Mouse (Mus musculus) heart, embryonic 10.5 days (tissue): Measurements from ENCODE around the gene Mical3. TPM values are rescaled to one million over a fixed set of nuclear protein-coding genes. Genes with fewer than 3 reads are reported as not detected.

Source experiments
- DNase-seq: peaks from one replicate; pipeline ENCODE4 v3.0.0-alpha.2; 2017; ENCODE audit warnings: low spot score
- H3K27ac ChIP-seq: fragments of 300-500 bp; sonication (generic); 2 replicates; pipeline ENCODE4 v1.5.1; 2016; ENCODE audit warnings: mild to moderate bottlenecking
- H3K27me3 ChIP-seq: fragments of 300-500 bp; sonication (generic); 2 replicates; pipeline ENCODE4 v1.6.1; 2016; ENCODE audit warnings: mild to moderate bottlenecking; ENCODE audit not compliant: poor library complexity, insufficient read depth, severe bottlenecking
- H3K36me3 ChIP-seq: fragments of 300-500 bp; sonication (generic); 2 replicates; pipeline ENCODE4 v1.6.1; 2016; ENCODE audit warnings: mild to moderate bottlenecking, moderate library complexity
- H3K4me1 ChIP-seq: fragments of 300-500 bp; sonication (generic); 2 replicates; pipeline ENCODE4 v1.6.1; 2016; ENCODE audit warnings: mild to moderate bottlenecking
- H3K4me3 ChIP-seq: fragments of 300-500 bp; sonication (generic); 2 replicates; pipeline ENCODE4 v1.5.1; 2016; ENCODE audit warnings: mild to moderate bottlenecking, moderate library complexity
- H3K9me3 ChIP-seq: fragments of 300-500 bp; sonication (generic); 2 replicates; pipeline ENCODE4 v1.6.1; 2016; ENCODE audit warnings: mild to moderate bottlenecking, moderate library complexity
- WGBS: fragments of 180-500 bp; shearing (Covaris S2); methylation state at CpG from one replicate; pipeline ENCODE4 v1.1.7; 2016; 5-methylcytosine and 5-hydroxymethylcytosine counted together
- polyA plus RNA-seq: library from polyadenylated mRNA; unstranded; fragments of >200 nt; fragmentation: Nextera tagmentation; extraction: Ambion mirVana; gene quantifications from 2 replicates; pipeline ENCODE4 v1.2.1, GENCODE M21; 2016

Mical3 gene
- polyA plus RNA-seq, 1 experiment from 2014 or later, result 25.8 TPM

DNA sequence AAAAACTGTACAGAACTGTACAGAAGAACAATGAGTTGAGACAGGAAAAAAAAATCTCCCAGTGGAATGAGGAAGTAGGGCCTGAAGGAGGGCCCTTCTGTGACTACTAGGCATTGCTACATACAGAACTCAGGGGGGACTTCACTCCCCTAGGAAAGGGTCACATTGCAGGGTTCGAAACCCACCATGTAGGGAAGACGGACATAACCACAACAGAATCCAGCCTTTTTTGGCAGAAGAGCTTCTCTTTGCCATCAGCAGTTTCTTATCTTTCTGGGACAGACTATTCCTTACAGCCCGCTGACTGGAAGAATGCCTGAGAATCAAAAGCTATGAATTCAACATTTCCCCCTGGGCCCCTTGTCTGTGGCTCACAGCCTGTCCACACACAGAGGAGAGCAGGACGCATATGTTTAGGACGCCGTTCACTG is 46.7 kb downstream of the Mical3 start:
- Histone ChIP-seq H3K36me3 (peaks cover 5% of the 10 kb centered on the region; the same call in 1 of the 2 replicates), H3K4me1 (peaks cover 95% of the 10 kb centered on the region), H3K9me3 (no peaks in the 10 kb centered on the region), H3K27me3 (no peaks in the 10 kb centered on the region), H3K4me3 (no peak overlapping the region), H3K27ac (peak overlapping the region; percentile 72)
- DNase-seq, result no peak
- 36% methylated on average over 6 of the region's 6 CpGs for WGBS

DNA sequence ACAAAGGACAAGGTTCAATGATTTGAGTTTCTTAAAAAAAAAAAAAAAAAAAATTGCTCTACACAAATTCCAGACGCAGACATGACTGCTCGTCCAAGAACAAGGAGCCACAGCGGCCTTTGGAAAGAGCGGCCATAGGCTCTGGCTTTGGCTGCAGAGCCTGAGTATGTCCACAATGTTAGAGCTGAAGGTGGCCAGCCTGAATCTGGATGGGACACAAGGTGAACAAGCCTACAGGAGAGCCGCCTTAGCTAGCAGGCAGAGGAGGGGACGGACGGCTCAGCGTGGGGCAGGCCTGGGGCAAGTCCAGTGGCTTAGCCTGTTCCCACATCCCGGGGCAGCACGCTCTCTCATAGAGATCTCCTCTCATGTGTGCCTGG is 48.7 kb downstream of the Mical3 start:
- H3K27ac ChIP-seq, result peak overlapping the region; percentile 73
- WGBS, result 84% methylated on average over 10 of the region's 10 CpGs
- peaks cover 95% of the 10 kb centered on the region for H3K4me1 ChIP-seq
- no peak overlapping the region for H3K4me3 ChIP-seq
- no peaks in the 10 kb centered on the region for H3K27me3 ChIP-seq
- H3K36me3 ChIP-seq, result peaks cover 5% of the 10 kb centered on the region; the same call in 1 of the 2 replicates
- no peak for DNase-seq
- H3K9me3 ChIP-seq, result no peaks in the 10 kb centered on the region

- no peaks in the 10 kb centered on the region for H3K9me3 ChIP-seq
- no peak overlapping the region for H3K4me3 ChIP-seq
- H3K27ac ChIP-seq, result peak overlapping the region; percentile 73
- H3K4me1 ChIP-seq, result peaks cover 95% of the 10 kb centered on the region
- WGBS, result 61% methylated on average over 26 of the region's 26 CpGs
- no peak for DNase-seq
- H3K27me3 ChIP-seq, result no peaks in the 10 kb centered on the region
- H3K36me3 ChIP-seq, result peaks cover 4% of the 10 kb centered on the region; the same call in 1 of the 2 replicates
These were observed 49.3 kb downstream of the Mical3 start for GRCm38 (mm10) chr6:121081288-121082093.

DNA sequence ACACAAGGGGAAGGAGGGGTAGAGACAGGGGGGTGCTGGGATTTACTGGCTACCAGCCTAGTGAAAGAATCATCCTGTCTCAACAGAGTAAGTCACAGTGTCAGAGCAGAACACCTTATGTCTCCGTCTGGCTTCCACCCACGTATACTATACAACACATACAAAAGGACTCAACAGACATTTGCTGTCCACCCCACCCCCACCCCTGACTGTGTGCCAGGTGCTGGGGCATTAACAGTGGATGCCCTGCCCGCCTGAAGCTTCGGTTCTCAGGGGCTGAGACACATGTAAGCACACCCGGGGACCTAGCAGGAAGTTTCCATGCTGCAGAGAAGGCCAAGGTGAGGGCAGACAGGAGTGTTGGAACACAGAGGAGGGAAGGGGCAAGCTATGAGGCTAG is 52.6 kb downstream of the Mical3 start:
- Histone ChIP-seq H3K4me1 (peaks cover 89% of the 10 kb centered on the region), H3K4me3 (no peak overlapping the region)

DNA sequence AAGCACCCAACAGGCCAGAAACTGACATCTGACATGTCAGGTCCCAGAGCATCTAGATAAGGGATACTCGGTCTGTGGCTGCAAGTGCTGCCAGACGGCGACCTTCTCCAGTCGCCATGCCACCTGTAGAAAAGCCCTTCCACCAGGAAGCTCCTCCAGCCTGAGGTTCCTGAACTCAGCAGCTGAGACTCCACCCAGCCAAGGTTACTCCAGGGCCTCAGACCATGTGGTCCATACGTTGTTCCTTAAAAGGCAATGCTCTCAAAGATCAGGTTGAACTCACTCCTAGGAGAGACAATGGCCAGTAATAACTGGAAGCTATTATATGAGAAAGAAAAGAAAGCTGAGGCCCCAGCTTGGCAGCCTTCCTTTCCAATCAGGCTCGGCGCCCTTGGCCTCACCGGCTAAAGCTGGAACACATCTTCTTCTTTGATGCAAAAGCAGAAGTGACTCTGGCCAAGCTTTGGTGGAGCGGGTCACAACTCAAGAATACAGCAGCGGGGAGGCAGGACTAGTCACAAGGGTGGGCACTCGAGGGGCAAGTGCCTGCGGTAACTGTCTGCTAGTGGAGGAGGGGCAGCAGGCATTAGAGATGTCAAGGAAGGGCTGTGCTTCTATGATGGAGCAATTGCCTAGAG is 53.8 kb downstream of the Mical3 start:
- Histone ChIP-seq H3K27ac (peak overlapping the region; percentile 67; the same call in 1 of the 2 replicates), H3K27me3 (no peaks in the 10 kb centered on the region), H3K4me1 (peaks cover 88% of the 10 kb centered on the region), H3K36me3 (no peaks in the 10 kb centered on the region), H3K4me3 (no peak overlapping the region), H3K9me3 (no peaks in the 10 kb centered on the region)
- WGBS, result 67% methylated on average over 12 of the region's 12 CpGs
- DNase-seq, result no peak

More for the DNA sequence above, 52.6 kb downstream of the Mical3 start:
- Histone ChIP-seq H3K27ac (peak overlapping the region; percentile 44; the same call in 1 of the 2 replicates), H3K9me3 (no peaks in the 10 kb centered on the region), H3K36me3 (no peaks in the 10 kb centered on the region), H3K27me3 (no peaks in the 10 kb centered on the region)
- 89% methylated on average over 5 of the region's 5 CpGs for WGBS
- DNase-seq, result no peak

GRCm38 (mm10) chr6:121075763-121076162 is 55.0 kb downstream of the Mical3 start:
- no peak overlapping the region for H3K4me3 ChIP-seq
- no peaks in the 10 kb centered on the region for H3K9me3 ChIP-seq
- H3K27me3 ChIP-seq, result no peaks in the 10 kb centered on the region
- WGBS, result 97% methylated on average over 1 of the region's 1 CpGs
- no peak overlapping the region for H3K27ac ChIP-seq
- no peak for DNase-seq
- H3K4me1 ChIP-seq, result peaks cover 86% of the 10 kb centered on the region
- H3K36me3 ChIP-seq, result no peaks in the 10 kb centered on the region

GRCm38 (mm10) chr6:121073312-121073711 is 57.5 kb downstream of the Mical3 start:
- Histone ChIP-seq H3K36me3 (no peaks in the 10 kb centered on the region), H3K4me1 (peaks cover 87% of the 10 kb centered on the region), H3K27me3 (no peaks in the 10 kb centered on the region), H3K27ac (no peak overlapping the region), H3K4me3 (no peak overlapping the region), H3K9me3 (no peaks in the 10 kb centered on the region)
- DNase-seq, result no peak
- 72% methylated on average over 7 of the region's 7 CpGs for WGBS

DNA sequence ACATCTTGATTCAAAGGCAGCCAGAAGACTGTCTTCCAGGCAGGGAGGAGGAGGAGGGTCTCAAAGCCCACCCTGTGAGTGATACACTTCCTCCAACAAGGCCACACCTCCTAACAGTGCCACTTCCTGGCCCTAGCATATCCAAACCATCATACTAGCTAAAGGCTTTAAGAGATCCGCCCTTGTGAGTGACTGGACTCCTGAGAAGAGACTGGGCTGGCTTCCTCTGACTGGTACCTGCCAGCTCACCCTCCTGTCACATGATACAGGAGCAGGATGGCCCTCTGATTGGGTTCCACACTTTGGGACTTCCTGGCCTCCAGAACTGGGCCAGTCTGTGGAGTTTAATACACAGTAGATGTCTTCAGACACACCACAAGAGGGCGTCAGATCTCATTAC is 58.2 kb downstream of the Mical3 start:
- Histone ChIP-seq H3K36me3 (no peaks in the 10 kb centered on the region), H3K27me3 (no peaks in the 10 kb centered on the region), H3K27ac (no peak overlapping the region; the same call in 1 of the 2 replicates), H3K4me3 (no peak overlapping the region), H3K4me1 (peaks cover 89% of the 10 kb centered on the region), H3K9me3 (no peaks in the 10 kb centered on the region)
- 67% methylated on average over 2 of the region's 2 CpGs for WGBS
- no peak for DNase-seq

- Histone ChIP-seq H3K27ac (peak overlapping the region; percentile 54), H3K4me3 (no peak overlapping the region)
- 78% methylated on average over 9 of the region's 9 CpGs for WGBS
These were observed 60.1 kb downstream of the Mical3 start for GRCm38 (mm10) chr6:121070584-121071230.

GRCm38 (mm10) chr6:121069156-121069555 is 61.6 kb downstream of the Mical3 start:
- H3K4me3 ChIP-seq, result no peak overlapping the region
- WGBS, result 32% methylated on average over 8 of the region's 8 CpGs
- no peaks in the 10 kb centered on the region for H3K27me3 ChIP-seq
- no peaks in the 10 kb centered on the region for H3K9me3 ChIP-seq
- H3K4me1 ChIP-seq, result peaks cover 93% of the 10 kb centered on the region
- no peaks in the 10 kb centered on the region for H3K36me3 ChIP-seq
- DNase-seq, result peak; percentile 90
- peak overlapping the region; percentile 87 for H3K27ac ChIP-seq

More at GRCm38 (mm10) chr6:121070584-121071230, 60.1 kb downstream of the Mical3 start:
- no peaks in the 10 kb centered on the region for H3K27me3 ChIP-seq
- H3K9me3 ChIP-seq, result no peaks in the 10 kb centered on the region
- DNase-seq, result no peak
- H3K36me3 ChIP-seq, result no peaks in the 10 kb centered on the region
- peaks cover 89% of the 10 kb centered on the region for H3K4me1 ChIP-seq

- H3K27me3 ChIP-seq, result no peaks in the 10 kb centered on the region
- H3K27ac ChIP-seq, result peak overlapping the region; percentile 87
- H3K4me1 ChIP-seq, result peaks cover 95% of the 10 kb centered on the region
- no peaks in the 10 kb centered on the region for H3K36me3 ChIP-seq
- WGBS, result 74% methylated on average over 7 of the region's 7 CpGs
- no peaks in the 10 kb centered on the region for H3K9me3 ChIP-seq
- no peak for DNase-seq
- peak overlapping the region; percentile 13; the same call in 1 of the 2 replicates for H3K4me3 ChIP-seq
These were observed 62.7 kb downstream of the Mical3 start for GRCm38 (mm10) chr6:121068087-121068464.

- no peak for DNase-seq
- H3K4me1 ChIP-seq, result peaks cover 96% of the 10 kb centered on the region
These were observed 63.2 kb downstream of the Mical3 start for GRCm38 (mm10) chr6:121067426-121068086.

More at GRCm38 (mm10) chr6:121067426-121068086, 63.2 kb downstream of the Mical3 start:
- H3K36me3 ChIP-seq, result no peaks in the 10 kb centered on the region
- H3K4me3 ChIP-seq, result peak overlapping the region; percentile 13; the same call in 1 of the 2 replicates
- 44% methylated on average over 11 of the region's 11 CpGs for WGBS
- peak overlapping the region; percentile 87 for H3K27ac ChIP-seq
- no peaks in the 10 kb centered on the region for H3K9me3 ChIP-seq
- no peaks in the 10 kb centered on the region for H3K27me3 ChIP-seq
